Mouse (Mus musculus): Measurements from ENCODE around the gene Olfr1246.
"Not testable (repeated sequence)": the region's sequence is repeated elsewhere in the genome, so short reads cannot be mapped to it uniquely, and the experiment has no call there.

The Olfr1246 gene

GRCm38 (mm10) chr2:89593057-89593456 lies at the start of gene Olfr1246:
Olfr1246 (minus strand) TSS chr2:89593157.
- DNase-seq (ENCODE audit: low read depth, low spot score), result no peak

- no peak for DNase-seq (ENCODE audit: low read depth, low spot score)
Measured at GRCm38 (mm10) chr2:89634883-89635282, 41.9 kb upstream of the Olfr1246 start, which contains the start of gene Olfr1249. Olfr1249 (minus strand) TSS chr2:89634983.

GRCm38 (mm10) chr2:89618145-89618544 lies 25.2 kb upstream of the Olfr1246 start, which contains the start of gene Olfr1248:
Olfr1248 (minus strand) TSS chr2:89618245.
- not testable (repeated sequence) for DNase-seq (ENCODE audit: low read depth, low spot score)

- no peak for DNase-seq (ENCODE audit: low read depth, low spot score)
Measured at GRCm38 (mm10) chr2:89614030-89614429, 21.1 kb upstream of the Olfr1246 start, which contains the start of gene Olfr1247. Olfr1247 (minus strand) TSS chr2:89614130.

- no peak for DNase-seq (ENCODE audit: low read depth, low spot score)
Measured at GRCm38 (mm10) chr2:89578347-89578746, 14.6 kb downstream of the Olfr1246 start, which contains the start of gene Olfr1245. Olfr1245 (minus strand) TSS chr2:89578447.

- peak; percentile 83 for DNase-seq (ENCODE audit: low read depth, low spot score)
Measured at GRCm38 (mm10) chr2:89562706-89563105, 30.3 kb downstream of the Olfr1246 start.

GRCm38 (mm10) chr2:89544516-89544915 lies 48.4 kb downstream of the Olfr1246 start:
- DNase-seq (ENCODE audit: low read depth, low spot score), result no peak

GRCm38 (mm10) chr2:89539923-89540322 lies 53.0 kb downstream of the Olfr1246 start:
- DNase-seq (ENCODE audit: low read depth, low spot score), result no peak
